Mouse (Mus musculus): Measurements from ENCODE around the gene Nr1i3.

- TF ChIP-seq POLR2A (IDR thresholded peaks at IDR 0.05; ENCODE audit: control insufficient read depth, low read depth, low read length) (no peak), CTCF (IDR thresholded peaks at IDR 0.05; ENCODE audit: control insufficient read depth, insufficient read depth, insufficient replicate concordance, low read depth, low read length) (no peak)
Observed at GRCm38 (mm10) chr1:171205704-171206493, 7.9 kb upstream of the Nr1i3 start.
